Mouse (Mus musculus): ENCODE measurements around the gene Slit3.

The Slit3 gene

GRCm38 (mm10) chr11:35120894-35121610, at the start of gene Slit3:
TSS of gene Slit3 (plus strand) at chr11:35121224.
- DNase-seq (ENCODE audit: low spot score) = no peak

DNA sequence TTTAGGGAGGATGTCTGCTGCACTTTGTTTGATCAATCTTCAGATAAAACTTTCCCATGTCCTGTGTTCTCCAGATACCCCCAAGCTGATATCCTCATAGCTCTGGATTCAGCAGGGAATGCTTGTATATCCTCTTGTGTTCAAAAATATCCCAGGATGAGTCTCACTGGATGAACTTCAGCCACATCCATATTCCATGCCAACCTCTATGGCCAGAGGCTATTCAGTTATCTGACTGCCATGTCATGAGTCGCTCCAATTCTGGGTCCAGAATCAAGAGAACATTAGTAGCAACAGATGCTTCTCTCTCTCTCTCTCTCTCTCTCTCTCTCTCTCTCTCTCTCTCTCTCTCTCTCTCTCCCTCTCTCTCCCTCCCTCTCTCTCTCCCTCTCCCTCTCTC, 49.6 kb upstream of the Slit3 start:
- DNase-seq (ENCODE audit: low spot score) = no peak

- DNase-seq (ENCODE audit: low spot score) = no peak
Observed at GRCm38 (mm10) chr11:35075411-35075810, 45.6 kb upstream of the Slit3 start.

DNA sequence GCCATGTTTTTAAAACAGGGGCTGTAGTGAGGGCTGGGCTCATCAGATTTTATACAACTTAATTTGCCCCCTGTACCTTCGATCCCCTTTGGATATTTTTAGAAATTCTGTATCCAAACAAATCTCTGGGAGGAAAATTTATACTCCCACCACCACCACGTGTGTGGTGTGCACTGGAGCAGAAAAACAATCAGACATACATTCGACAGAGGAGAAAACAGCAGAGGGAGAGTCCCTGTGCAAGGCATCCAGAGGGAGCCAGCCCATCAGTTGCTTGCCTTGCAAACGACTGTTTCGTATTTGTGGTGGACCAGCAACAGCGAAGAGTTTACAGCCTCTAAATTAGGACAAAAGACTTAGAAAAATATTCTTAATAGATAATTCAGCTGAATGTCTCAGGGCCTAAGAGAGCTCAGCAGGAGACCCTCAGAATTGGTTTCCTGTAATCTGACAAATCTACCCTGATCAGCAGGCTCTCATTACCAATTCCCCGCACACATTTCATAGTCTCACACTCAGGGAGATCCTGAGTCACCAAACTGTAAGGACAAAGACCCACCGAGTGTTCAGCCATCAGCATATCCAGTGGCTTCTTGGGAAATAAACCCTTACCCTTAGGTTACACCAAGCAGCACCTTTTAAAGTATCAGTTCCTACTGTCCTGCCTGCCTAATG, 40.4 kb upstream of the Slit3 start:
- no peak for DNase-seq (ENCODE audit: low spot score)

- DNase-seq (ENCODE audit: low spot score) = no peak
Observed at GRCm38 (mm10) chr11:35082297-35082696, 38.7 kb upstream of the Slit3 start.

GRCm38 (mm10) chr11:35083049-35083448, 38.0 kb upstream of the Slit3 start:
- DNase-seq (ENCODE audit: low spot score) = no peak

- no peak for DNase-seq (ENCODE audit: low spot score)
Observed at GRCm38 (mm10) chr11:35085351-35085750, 35.7 kb upstream of the Slit3 start.

DNA sequence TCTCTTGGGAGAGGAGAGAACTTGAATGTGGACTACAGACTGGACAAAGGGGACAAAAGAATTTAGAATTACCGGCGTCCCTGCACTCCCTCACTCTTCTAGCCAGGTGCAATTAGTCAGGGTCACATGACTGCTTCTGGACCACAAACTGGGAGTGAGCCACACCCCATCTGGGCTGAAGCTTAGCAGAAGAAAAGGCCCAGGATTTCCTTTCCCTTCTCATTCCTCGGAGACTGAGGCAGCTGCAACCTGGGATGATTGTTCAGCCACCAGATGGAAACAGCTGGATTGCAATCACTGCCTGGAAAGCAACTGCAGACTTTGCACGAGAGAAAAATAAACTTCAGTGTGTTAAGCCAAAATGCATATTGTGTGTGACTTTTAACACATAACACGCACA, 35.0 kb upstream of the Slit3 start:
- no peak for DNase-seq (ENCODE audit: low spot score)

GRCm38 (mm10) chr11:35087454-35087853, 33.6 kb upstream of the Slit3 start:
- no peak for DNase-seq (ENCODE audit: low spot score)

DNA sequence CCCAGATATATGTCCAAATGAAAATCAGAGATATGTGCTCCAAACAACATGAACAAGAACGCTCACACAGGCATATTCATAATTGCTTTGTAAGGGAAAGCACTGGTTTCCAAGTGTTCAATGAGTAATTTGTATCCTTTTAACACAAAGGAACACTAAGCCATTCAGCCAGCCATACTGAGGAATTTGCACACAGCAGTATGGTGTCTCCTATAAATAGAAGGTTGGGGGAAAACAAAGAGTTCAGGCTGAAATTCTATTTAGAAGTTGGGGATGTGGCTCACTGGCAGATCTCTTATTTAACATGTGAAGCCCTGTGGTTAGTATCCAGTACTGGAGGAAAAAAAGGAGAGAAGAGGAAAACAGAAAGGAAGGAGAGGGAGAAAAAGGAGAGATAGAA, 32.9 kb upstream of the Slit3 start:
- DNase-seq (ENCODE audit: low spot score) = no peak

- no peak for DNase-seq (ENCODE audit: low spot score)
Observed at GRCm38 (mm10) chr11:35090629-35091335, 30.2 kb upstream of the Slit3 start.

DNA sequence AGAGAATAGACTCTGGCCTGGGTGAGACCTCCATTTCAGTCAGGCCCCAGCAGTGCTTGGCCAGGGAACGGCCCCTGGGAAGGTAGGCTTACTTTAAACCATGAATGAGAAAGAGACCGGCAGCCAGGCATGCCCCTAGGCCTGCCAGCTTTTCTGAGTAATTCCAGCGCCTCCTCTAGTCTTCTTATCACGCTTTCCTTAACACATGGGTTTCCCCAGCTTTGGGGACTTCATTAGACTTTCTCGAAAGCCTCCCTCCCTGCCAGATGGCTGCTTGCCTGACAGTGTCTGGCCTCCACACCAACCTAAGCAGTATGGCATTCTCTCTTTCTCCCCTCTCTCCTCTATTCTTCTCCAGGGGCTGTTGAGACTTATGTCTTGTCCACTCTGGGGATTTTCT, 24.5 kb upstream of the Slit3 start:
- no peak for DNase-seq (ENCODE audit: low spot score)

- no peak for DNase-seq (ENCODE audit: low spot score)
Observed at GRCm38 (mm10) chr11:35109781-35110180, 11.2 kb upstream of the Slit3 start.

- no peak for DNase-seq (ENCODE audit: low spot score)
Observed at GRCm38 (mm10) chr11:35110784-35111183, 10.2 kb upstream of the Slit3 start.

- DNase-seq (ENCODE audit: low spot score) = no peak
Observed at GRCm38 (mm10) chr11:35113290-35113689, 7.7 kb upstream of the Slit3 start.

GRCm38 (mm10) chr11:35116436-35116835, 4.6 kb upstream of the Slit3 start:
- DNase-seq (ENCODE audit: low spot score) = no peak

DNA sequence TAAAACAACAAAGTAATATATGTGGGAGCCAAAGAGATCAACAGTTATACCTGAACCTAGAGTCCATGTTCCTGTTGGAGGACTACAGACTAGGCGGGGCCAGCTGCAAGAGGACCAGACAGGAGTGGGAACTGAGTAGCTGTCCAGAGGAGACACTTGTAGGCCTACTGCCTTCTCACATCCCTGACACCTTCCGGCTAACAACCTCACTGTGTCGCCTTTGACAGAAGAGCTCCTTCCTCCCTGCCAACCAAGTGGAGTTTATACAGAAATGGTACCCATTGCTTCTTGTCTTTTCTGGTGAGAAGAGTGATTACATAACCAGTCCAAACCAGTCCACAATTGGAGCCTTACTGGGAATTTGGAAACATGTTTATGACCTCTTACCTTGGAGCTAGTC, 3.2 kb upstream of the Slit3 start:
- DNase-seq (ENCODE audit: low spot score) = no peak

- DNase-seq (ENCODE audit: low spot score) = no peak
Observed at GRCm38 (mm10) chr11:35118731-35119130, 2.3 kb upstream of the Slit3 start.

DNA sequence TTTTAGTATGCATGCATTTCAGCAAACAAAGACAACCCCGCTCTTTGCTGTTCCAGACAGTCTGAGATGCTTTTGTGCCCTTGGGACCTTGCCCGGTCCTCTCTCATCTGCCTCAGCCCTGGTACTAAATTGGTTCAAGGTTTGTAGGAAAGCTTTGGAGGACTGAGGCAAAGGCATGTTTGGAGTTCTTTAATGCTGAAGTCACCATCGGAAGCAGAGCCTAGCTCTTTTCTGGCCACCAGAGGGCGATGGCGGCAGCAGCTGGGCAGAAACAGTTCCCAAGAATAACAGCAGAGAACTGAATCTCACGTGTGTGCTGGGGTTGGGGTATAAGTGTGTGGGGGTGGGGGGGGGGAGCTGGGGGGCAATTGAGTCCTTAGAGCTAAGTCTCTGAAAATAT, 1.7 kb upstream of the Slit3 start:
- peak; percentile 79 for DNase-seq (ENCODE audit: low spot score)

DNA sequence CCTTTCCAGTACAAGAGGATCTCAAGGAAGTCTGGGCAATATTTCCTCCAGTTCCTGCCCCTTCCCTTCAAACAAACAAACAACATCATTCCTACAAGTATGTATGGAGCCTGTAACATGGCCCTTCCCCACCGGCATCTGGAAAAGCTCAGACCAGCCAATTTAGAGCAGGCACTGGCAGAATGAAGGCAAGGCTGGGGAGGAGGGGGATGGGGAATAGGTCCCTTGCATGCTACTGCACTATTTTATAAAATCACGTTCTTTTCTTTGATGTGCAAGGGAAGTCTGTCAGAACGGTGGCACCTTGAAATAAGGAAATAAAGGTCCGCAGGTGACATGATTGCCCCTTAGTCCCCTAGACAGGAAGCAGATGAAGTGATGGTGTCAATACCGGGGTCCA, 948 bp upstream of the Slit3 start:
- no peak for DNase-seq (ENCODE audit: low spot score)

GRCm38 (mm10) chr11:35121611-35121959, 561 bp downstream of the Slit3 start:
- DNase-seq (ENCODE audit: low spot score) = no peak

DNA sequence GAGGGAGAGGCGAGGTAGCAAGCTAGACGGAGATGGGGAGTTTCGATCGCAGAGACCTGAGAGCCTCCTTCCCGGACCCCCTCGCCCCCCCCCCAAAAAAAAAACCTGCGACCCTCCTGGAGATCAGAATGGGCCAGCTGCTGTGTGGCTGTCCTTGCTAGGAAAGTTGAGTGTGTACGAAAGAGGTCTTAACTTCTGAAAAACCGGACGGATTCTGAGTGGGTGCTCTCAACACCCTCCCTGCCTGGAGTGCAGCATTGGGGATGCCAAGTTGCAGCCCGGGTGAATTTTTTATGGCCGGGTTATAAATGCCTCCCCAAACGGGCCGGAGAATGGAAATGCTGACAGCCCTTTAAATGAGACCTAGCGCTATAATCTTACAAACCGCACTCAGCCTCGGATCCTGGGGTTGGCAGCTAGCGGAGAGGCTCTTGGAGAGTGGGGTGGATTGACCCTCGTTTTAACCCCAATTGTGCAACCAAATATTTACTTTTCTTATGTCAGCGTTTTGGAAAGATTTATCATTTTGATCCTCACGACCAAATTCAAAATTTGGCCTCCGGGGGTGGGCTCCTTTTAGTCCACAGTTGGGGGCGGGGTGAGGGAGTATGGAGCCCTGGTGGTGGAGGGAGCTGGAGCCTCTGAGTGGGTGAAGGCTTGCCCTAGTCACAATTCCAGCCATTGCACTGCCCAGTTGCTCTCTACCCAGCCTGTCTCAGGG, 1.2 kb downstream of the Slit3 start:
- DNase-seq (ENCODE audit: low spot score) = no peak

Measured in layer of hippocampus, adult 11-12 months (tissue).